Mouse (Mus musculus) adrenal gland, adult (tissue): ENCODE measurements around the gene Ankrd6.
"Not testable (repeated sequence)": the region's sequence is repeated elsewhere in the genome, so short reads cannot be mapped to it uniquely, and the experiment has no call there.

Experiments used
- DNase-seq, 2 experiments: peaks; one replicate each; pipeline ENCODE4 v3.0.0; 2022 to 2023; ENCODE audit warnings: low spot score in 1 of 2; ENCODE audit not compliant: inconsistent age in 2 of 2

The Ankrd6 gene

DNA sequence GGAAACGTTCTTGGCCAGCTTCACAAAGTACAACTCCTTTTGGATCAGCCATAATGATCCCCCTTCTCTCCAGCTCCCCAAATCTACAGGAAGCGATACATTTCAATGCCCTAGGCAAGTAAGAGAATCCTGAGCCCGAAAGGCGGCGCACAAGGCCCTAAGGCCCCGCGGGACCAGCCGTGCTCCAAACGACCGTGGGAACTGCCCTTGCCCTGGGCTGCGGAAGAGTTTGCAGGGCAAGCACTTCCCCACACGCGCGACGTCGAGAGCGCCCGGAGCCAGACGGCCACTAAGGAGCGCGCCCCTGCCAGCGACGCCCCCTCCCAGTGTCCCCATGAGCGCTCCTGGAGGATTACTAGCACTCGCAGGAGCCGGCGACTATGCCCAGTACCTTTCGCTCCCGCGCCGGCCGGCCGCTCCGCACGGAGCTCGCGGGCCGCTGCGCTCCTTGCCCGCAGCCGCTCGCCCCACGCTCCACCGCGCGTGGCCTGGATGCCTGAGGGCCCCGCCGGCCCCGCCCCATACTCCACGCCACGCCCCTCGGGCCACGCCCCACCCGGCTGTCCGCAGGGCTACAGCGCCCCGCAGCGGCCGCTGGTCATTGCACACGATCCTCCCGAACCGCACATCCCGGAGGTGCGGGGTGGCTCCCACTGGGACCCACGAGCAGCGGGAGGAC, at the start of gene Ankrd6:
TSS of gene Ankrd6 (minus strand) at position 486 of the 679 bp plus-strand sequence.
- peak; percentile 73 to 91 for DNase-seq

DNA sequence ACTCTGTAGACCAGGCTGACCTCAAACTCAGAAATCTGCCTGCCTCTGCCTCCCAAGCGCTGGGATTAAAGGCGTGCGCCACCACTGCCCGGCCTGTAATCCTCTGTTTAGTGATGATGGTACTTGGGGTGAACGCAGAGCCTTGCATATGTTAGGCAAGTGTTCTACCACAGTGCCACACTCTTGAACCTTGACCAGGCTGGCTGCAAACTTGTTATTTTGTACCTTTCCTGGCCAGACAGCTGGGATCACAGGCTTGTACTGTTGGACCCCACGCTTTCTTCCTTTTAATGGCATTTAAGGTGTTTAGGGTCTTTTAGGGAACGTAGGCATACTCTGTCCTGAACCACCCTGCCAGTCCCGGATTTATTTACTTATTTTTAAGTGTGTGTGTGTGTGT, 48.4 kb upstream of the Ankrd6 start:
- DNase-seq = no peak

DNA sequence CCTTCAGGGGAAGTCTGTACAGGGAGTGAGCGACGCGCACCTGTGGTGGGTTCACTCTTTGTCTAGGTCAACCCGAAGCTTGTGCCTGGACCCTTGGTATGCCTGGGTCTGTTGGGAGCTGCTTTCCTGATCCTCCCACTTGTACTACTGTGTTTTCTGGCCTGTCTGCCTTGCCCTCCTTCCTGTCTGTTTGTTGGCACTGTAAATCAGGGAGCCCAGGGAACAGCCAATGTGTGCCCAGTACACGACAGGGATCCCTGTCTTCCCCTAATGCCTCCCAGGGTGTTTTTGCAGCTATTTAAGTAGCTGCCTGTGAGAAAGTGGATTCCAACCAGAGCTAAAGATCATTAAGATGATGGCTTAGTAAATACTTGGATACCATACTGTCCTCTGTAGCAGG, 46.9 kb upstream of the Ankrd6 start:
- DNase-seq = no peak

DNA sequence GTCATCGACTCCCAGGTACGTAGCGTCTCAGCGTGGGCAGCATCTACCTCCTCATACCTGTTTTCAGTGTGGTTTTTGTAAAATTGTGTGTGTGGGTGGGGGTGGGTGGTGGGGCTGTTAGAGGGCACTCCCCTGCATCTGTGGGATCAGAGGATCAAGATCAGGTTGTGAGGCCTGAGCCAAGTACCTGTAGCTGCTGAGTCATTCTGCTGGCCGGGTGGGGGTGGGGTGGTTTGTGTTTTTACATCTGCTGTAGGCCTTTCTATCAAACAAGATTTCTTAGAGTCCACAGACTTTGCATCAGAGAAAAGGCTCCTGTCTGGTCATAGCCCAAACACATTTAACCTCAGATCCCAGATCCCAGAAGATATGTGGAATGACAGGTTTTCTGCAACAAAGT, 45.4 kb upstream of the Ankrd6 start:
- no peak for DNase-seq

DNA sequence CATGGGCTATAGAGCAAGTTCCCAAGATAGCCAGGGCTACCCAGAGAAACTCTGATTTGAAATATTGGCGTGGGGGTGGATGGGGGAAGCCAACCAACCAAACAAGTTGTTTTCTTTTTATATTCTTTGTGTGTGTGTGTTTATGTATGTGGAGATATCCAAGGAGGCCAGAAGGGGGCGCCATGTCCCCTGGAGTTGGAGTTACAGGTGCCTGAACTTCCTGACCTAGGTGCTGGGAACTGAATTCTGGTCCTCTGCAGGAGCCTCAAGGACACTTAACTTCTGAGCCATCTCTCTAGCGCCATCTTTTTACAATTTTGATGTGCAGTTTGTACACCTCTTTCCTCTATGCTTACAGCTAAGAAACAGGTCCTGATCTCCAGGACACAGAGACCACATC, 43.5 kb upstream of the Ankrd6 start:
- DNase-seq = no peak

DNA sequence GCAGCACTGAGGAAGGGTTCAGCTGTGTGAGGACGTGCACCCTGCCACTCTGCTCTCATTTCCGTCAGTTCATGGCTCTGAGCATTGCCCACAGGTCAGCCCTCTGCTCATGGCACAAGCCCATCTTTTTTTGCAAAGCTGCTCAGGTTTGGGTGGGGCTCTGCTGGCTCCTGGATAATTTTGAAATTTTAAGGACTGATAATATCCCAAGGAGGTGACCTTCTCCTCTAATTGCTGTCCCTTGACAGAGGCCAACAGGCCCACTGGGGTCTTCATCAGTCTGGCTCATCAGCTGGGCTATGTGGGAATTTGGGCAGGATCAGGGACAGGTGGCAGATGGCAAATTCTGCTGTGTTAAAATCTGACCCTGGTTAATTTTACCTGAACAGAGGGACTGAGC, 38.7 kb upstream of the Ankrd6 start:
- no peak for DNase-seq

DNA sequence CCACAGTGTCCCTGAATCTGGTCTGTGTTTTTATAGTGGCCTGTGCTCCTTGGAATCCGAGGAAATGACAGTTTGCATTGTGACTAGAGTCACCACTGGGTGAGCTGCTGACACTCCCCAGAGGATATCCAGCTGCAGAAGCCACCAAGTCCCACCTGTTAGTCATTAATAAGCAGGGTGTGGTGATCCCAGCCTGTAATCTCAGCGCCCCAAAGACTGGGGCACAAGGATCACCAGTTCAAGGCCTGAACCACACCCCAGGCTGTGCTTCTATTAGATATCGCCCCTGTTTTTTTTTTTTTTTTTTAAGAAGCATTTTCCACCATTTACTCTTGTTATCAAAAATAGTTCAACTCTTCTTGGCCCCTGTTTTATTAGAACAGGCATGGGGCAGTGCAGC, 36.4 kb upstream of the Ankrd6 start:
- no peak for DNase-seq

DNA sequence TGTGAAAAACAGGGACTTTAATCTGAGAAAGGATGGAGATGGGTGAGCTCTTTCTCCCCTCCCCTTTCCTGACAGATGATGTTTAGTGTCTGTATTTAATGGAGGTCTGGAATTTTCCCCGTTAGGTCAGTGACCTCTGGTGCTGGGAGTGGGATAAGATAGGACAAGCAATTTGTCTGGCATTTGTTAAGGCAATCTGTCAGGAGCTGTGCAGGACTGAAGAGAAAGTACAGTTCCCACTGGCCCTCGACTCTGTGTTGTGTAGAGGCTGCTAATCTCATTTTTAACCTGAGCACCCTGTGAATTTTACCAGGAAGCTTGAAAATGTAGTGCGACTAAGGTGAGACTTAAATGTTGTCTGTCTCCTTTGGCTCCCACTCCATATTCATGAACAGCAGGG, 35.0 kb upstream of the Ankrd6 start:
- DNase-seq = no peak

DNA sequence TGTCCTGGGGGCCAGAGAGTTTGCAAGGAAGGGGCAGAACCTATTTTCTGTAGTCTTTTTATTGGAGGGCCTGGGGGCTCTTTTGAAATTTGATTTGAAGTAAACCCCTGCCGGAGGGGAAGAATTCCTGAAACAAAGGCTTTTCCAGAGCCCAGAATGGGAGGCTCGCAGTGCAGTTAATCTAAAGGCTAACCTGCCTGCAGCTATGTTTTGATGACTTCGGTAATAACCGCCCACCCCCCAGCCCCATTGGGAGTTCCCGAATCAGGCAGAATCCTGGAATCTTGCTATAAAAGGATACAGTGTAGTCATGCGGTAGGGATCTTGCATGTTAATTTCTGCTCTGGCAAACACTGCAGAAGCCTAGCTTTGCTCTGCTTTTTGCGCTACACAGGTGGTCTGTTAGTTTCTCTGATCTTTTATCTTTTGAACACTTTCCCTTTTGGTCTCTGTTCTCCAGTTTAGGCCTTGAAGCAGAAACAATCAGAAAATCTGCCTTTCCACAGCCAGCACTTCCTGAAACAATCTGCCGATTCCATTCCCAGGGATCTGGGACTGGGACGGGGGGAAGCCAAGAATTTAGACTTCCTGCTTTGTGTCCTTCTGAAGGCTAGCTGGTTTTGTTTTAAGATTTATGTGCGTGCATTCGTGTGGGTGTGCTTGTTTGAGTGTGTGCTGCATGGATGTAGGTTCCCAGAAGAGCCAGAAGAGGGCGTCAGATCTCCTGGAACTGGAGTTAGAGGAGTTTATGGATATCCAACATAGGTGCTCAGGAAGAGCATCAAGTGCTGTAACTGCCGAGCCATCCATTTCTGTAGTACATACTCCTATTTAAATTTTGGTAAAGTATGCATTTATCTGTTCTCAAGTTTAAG, 34.4 kb upstream of the Ankrd6 start:
- no peak for DNase-seq

DNA sequence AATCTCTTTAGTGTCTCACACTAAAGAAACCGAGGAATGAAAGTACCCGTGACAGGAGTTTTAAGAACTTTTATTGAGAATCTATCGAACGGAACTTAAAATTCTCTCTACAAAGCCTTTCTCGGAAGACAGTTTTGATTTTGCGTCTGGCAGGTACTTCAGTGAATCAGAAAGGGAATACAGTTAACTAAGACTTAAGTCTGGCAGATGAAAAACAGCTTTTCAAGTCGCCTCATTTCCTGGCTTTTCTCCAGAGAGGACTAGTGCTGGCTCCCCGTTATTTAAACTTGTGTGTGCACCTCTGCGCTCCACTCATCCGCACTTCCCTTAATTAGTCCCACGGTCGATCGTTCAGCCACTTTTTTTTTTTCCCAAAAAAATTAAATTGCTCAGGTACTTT, 33.6 kb upstream of the Ankrd6 start:
- DNase-seq = peak in 1 of 2 experiments; percentile 67

DNA sequence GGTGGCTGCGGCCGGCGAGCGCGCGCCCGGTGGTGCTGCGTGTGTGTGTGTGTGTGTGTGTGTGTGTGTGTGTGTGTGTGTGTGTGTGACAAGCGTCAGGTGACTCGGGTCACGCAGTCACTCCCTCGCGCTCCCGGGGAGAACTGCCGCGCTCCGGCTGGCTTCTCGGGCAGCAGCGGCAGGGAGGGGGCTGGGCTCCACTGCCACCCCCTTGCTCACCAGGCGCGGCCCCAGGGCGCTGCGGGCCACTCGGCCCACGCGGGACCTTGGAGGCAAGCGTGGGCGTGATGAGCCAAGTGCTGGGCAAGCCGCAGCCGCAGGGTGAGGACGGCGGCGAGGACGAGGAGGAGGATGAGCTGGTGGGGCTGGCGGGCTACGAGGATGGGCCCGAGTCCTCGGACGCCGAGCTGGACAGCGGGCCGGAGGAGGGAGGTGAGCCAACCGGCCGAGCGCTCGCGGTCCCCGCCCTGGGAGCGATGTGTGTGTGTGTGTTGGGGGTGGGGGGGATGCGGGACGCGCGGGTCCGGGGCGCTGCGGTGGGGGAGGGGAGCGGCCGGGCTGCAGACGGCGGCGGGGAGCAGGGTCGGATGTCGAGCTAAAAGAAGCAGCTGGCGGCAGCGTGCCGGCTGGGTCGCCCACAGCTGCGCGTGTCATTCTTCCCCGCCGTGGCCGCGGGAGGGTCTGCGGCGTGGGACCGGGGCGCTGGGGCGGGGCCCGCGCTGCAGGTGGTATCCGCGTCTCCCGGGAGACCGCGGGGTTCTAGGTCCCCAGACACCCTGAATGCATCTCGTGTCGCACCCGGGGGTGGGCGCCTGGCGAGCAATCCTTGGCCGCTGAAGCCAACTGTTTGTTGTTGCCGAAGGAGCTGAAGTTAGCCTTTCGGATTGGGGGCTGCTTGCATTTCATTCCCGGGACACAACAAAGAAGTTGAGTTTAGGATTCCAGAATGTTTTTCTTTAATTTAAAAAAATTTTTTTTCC, 32.8 kb upstream of the Ankrd6 start:
- DNase-seq = peak; percentile 71 to 89

DNA sequence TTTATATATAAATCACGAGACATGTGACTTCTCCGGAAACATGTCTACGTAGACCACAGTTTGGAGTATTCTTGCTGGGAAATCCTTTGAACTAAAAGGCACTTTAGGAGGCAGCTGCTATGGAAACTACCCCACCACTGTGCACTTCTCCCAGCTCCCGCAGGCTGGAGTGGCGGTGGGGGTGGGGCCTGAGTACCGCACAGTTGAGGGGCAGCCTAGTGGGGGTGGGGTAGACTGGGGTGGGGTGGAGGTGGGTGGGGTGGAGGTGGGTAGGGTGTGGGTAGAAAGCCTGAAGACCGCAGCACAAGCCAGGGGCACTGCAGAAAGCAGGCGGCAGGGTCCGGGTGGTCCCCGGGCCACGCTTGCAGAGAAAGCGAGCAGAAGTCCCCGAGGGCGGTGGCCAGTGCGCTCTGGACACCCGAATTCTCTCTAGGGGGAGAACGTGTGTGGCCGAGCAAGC, 32.1 kb upstream of the Ankrd6 start, which contains the start of gene Rragd:
TSS of gene Rragd (plus strand) at position 322 of the 460 bp plus-strand sequence.
- peak in 1 of 2 experiments; percentile 69 for DNase-seq

DNA sequence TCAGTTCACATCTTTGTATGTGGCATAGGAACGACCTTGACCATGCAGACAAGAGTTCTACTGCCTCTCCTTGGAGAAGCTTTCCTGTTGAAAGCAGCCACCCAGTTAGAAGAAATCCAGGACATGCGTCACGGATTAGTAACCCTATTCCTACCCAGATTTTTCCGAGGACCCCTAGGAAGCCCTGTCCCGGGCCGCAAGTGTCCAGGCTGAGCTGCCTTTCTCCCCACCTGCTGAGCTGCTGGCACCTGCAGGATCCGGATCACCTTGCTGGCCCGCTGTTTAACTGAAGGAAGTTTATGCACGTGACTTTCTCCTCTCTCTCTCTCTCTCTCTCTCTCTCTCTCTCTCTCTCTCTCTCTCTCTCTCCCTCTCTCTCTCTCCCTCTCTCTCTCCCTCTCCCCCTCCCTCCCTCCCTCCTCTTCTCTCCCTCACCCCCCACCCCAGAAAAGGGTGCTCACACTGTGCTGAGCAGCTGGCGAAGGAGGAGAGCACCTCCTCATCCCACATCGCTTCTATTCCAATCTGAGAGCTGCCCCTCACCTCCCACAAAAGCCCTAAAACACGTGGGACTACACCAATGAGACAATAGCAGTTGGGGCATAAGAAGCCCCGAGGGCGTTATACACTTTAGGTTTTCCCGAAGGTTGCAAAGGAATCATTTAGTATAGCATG, 31.5 kb upstream of the Ankrd6 start:
- DNase-seq = peak; percentile 9 to 48

DNA sequence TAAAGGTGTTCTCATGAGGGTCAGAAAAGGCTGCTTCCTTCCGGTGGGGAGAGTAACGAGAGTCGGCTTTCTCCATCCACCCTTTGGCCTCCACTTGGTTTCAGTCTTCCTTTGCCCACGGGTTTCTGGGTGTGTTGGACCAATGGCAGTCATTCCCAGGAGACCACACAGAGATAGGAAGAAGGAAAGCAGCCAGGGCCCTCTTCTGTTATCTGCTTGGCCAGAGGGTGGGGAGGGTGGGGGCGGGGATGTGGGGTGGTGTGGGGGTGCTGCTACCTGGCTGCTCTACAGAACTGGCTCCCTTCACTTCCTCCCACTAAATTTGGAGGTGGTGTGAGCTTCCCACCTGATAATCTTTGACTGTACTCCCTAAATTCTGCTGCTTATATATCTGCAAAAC, 31.0 kb upstream of the Ankrd6 start:
- DNase-seq = no peak

DNA sequence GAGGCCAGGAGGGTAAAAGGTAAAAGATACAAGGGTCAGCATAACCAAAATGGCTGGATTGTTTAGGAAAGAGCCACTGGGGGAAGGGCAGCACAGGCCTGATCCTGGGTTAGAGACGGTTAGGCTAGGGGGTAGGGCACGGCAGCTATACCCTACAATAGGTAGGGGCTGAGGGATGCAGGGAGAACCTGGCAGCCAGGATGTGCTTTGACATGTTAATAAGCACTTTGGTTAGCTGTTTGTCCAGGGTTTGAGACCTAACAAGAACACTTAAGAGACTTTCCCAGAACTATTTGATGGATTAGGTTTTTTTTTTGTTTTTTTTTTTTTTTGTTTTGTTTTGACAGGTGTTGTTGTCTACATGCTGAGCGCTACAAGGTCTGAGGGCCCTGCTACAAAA, 29.4 kb upstream of the Ankrd6 start:
- DNase-seq = no peak

DNA sequence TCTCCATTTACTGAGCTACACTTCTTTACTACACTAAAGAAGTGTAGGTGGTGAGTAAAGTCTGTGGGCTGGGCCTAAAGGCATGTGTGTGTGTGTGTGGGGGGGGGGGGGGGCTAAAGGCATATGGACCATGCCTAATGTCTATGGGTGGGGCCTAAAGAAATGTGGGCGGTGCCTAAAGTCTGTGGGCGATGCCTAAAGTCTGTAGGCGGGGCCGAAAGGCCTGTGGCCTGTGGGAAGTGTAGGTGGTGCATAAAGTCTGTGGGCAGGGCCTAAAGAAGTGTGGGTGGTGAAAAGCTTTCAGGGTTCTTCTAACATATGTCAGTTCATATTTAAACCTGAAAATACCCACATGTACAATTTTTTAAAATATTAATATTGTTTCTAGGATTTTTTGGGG, 26.7 kb upstream of the Ankrd6 start:
- DNase-seq = no peak

DNA sequence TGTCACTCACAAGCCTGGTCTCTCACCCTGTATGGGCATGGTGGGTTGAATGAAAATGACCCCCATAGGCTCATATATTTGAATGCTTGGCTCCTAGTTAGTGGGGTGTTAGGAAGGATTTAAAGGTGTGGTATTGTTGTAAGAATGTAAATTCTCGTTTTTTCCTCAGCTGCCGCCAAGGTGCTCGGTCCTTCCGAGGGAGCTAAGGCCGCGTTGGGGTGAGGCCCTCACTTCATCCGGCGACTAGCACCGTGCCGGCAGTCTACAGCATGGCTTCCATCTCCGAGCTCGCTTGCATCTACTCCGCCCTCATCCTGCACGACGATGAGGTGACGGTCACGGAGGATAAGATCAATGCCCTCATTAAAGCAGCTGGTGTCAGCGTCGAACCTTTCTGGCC, 14.0 kb upstream of the Ankrd6 start:
- DNase-seq = not testable (repeated sequence)

DNA sequence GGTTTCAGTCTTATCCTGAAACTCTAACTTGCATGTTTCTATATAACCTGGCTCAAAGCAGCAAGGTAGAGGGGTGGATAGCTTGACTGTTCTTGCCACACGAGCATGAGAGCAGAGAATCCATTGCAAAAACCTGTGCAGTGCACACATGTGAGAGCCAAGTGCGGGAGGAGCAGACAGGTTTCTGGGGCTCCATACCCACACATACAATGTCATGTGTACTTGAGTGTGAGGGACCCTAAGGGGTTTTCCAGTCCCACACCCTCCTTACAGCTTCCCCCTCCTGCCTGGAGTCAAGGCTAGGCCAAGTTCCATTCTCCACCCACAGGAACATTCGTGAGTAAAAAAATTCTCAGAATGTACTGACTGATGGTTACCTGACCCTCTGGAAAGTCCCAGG, 10.8 kb upstream of the Ankrd6 start:
- no peak for DNase-seq

DNA sequence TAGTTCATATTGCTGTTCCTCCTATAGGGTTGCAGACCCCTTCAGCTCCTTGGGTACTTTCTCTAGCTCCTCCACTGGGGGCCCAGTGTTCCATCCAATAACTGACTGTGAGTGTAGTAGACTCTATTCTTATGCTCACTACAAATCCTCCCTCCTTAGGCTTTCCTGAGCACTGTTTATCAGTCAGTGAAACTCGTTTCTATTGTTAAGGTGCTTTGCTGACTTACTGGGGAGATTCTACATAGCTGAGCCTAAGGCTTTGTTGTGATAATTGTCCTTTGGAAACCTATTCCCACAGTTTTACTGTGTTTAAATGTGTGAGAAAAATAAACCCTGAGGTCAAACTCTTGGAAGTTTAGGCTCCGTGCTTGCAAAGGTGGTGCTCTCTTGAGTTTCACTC, 5.8 kb upstream of the Ankrd6 start:
- DNase-seq = no peak

DNA sequence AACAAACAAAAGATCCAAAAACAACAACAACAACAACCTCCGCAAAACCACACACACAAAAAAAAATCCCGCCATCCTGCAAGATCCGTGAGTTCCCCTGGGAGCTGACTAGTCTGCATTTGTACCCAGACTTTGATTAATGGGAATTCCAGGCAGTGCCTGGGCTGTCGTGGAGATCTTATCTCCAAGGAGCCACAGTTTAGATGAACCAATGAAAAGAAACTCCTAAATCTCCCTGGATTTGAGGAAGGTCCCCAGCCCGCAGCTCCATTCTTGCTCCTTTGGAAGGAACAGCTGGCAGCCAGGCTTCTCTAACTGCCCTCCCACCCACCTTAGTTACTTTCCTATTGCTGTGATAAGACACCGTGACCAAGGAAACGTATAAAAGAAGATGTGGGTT, 2.0 kb upstream of the Ankrd6 start:
- no peak for DNase-seq
